Comparison of ENCODE assay signal across 7 mouse cellular contexts in the genomic region with DNA sequence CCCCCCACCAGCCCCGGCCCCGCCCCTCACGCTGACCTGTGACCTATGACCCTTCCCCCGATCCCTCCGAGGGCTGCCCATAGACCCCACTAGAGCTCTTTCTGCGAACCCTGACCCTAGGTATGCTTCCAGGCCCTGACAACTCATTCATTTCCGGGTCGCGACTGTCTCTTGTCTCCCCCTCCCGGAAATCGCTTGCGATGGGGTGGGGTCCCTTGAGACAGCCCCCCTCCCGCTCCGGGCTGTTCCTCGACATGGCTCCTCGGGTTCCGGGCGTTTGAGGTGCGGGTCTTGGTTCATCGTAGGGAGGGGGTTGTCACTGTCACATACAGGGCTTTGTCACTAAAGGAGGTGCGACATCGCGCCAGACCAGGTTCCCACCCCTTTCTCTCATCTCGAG. TPM values are rescaled to one million over a fixed set of nuclear protein-coding genes. Genes with fewer than 3 reads are reported as not detected.
DNase-seq lines count a peak whose midpoint lies in the region; ATAC-seq lines count a peak whose summit lies in the region.

No protein-coding gene starts in this region.

- DNase-seq in A20 (ENCODE audit: low read depth, low spot score) (peak; percentile 61), ES-CJ7 (ENCODE audit: low read depth, low spot score) (peak; percentile 84)
- peak; percentile 67 for DNase-seq in left cerebral cortex, postnatal 4 days

- H3K27ac ChIP-seq in embryonic facial prominence, embryonic 13.5 days: peak overlapping the region; percentile 48; the same call in 1 of the 2 replicates
- peak overlapping the region; percentile 87 for H3K27ac ChIP-seq in hindbrain, embryonic 12.5 days
- H3K27ac ChIP-seq in midbrain, embryonic 12.5 days (replicated peaks): peak overlapping the region; percentile 77
- H3K27ac ChIP-seq in stomach, embryonic 14.5 days (ENCODE audit: low read length): peak overlapping the region; percentile 58; the same call in 1 of the 2 replicates

- no peaks in the 10 kb centered on the region for H3K27me3 ChIP-seq in embryonic facial prominence, embryonic 13.5 days
- no peaks in the 10 kb centered on the region for H3K27me3 ChIP-seq in hindbrain, embryonic 12.5 days
- no peaks in the 10 kb centered on the region for H3K27me3 ChIP-seq in midbrain, embryonic 12.5 days
- no peaks in the 10 kb centered on the region for H3K27me3 ChIP-seq in stomach, embryonic 14.5 days (ENCODE audit: control insufficient read depth, insufficient read depth, low read length)

- peak overlapping the region; percentile 81 for H3K4me3 ChIP-seq in embryonic facial prominence, embryonic 13.5 days
- H3K4me3 ChIP-seq in hindbrain, embryonic 12.5 days: peak overlapping the region; percentile 90
- peak overlapping the region; percentile 84 for H3K4me3 ChIP-seq in midbrain, embryonic 12.5 days
- H3K4me3 ChIP-seq in stomach, embryonic 14.5 days (ENCODE audit: low read depth, low read length): peak overlapping the region; percentile 80

- peak overlapping the region; percentile 92 for H3K4me2 ChIP-seq in embryonic facial prominence, embryonic 13.5 days
- peak overlapping the region; percentile 90 for H3K4me2 ChIP-seq in hindbrain, embryonic 12.5 days (replicated peaks)
- peak overlapping the region; percentile 92 for H3K4me2 ChIP-seq in midbrain, embryonic 12.5 days (replicated peaks)
- H3K4me2 ChIP-seq in stomach, embryonic 14.5 days (replicated peaks; ENCODE audit: low read depth, low read length): peak overlapping the region; percentile 94

- intact Hi-C loops in left cerebral cortex, postnatal 4 days (cut with DNase I): no loop called here

- H3K4me1 ChIP-seq in embryonic facial prominence, embryonic 13.5 days: peaks cover 25% of the 10 kb centered on the region
- peaks cover 24% of the 10 kb centered on the region for H3K4me1 ChIP-seq in hindbrain, embryonic 12.5 days
- peaks cover 20% of the 10 kb centered on the region for H3K4me1 ChIP-seq in midbrain, embryonic 12.5 days
- H3K4me1 ChIP-seq in stomach, embryonic 14.5 days (ENCODE audit: control insufficient read depth, insufficient read depth, low read length): peaks cover 15% of the 10 kb centered on the region

- peak overlapping the region; percentile 82 for H3K9ac ChIP-seq in embryonic facial prominence, embryonic 13.5 days
- peak overlapping the region; percentile 84 for H3K9ac ChIP-seq in hindbrain, embryonic 12.5 days
- peak overlapping the region; percentile 76 for H3K9ac ChIP-seq in midbrain, embryonic 12.5 days (replicated peaks)
- peak overlapping the region; percentile 72 for H3K9ac ChIP-seq in stomach, embryonic 14.5 days (replicated peaks; ENCODE audit: low read depth, low read length)

- H3K36me3 ChIP-seq in embryonic facial prominence, embryonic 13.5 days: peaks cover 42% of the 10 kb centered on the region
- H3K36me3 ChIP-seq in hindbrain, embryonic 12.5 days: peaks cover 34% of the 10 kb centered on the region
- peaks cover 37% of the 10 kb centered on the region for H3K36me3 ChIP-seq in midbrain, embryonic 12.5 days
- H3K36me3 ChIP-seq in stomach, embryonic 14.5 days (ENCODE audit: control insufficient read depth, insufficient read depth, low read length): peaks cover 29% of the 10 kb centered on the region

- ATAC-seq in embryonic facial prominence, embryonic 13.5 days (ENCODE audit: insufficient number of reproducible peaks, insufficient read depth, low FRiP score, low TSS enrichment, low read depth): 0 out of 2 replicates have a peak, but pooled peaks have one; percentile 6
- ATAC-seq in hindbrain, embryonic 12.5 days (ENCODE audit: low FRiP score): peak; percentile 42
- ATAC-seq in midbrain, embryonic 12.5 days (ENCODE audit: low FRiP score, low read depth): peak; percentile 23
- 0 out of 2 replicates have a peak, but pooled peaks have one; percentile 10 for ATAC-seq in stomach, embryonic 14.5 days (ENCODE audit: insufficient number of reproducible peaks, insufficient read depth, low FRiP score, low read depth)

- WGBS in embryonic facial prominence, embryonic 13.5 days: 1% methylated on average over 23 of the region's 24 CpGs
- WGBS in hindbrain, embryonic 12.5 days: 1% methylated on average over 24 of the region's 24 CpGs
- under 1% methylated on average over 22 of the region's 24 CpGs for WGBS in midbrain, embryonic 12.5 days
- 1% methylated on average over 21 of the region's 24 CpGs for WGBS in stomach, embryonic 14.5 days

- no peaks in the 10 kb centered on the region for H3K9me3 ChIP-seq in embryonic facial prominence, embryonic 13.5 days
- H3K9me3 ChIP-seq in hindbrain, embryonic 12.5 days (replicated peaks): no peaks in the 10 kb centered on the region
- H3K9me3 ChIP-seq in midbrain, embryonic 12.5 days: no peaks in the 10 kb centered on the region
- H3K9me3 ChIP-seq in stomach, embryonic 14.5 days (ENCODE audit: control insufficient read depth, low read depth, low read length): no peaks in the 10 kb centered on the region

RNA-seq across cellular contexts. Expression of gene Dda1, which starts 0.4 kb away (rescaled TPM):
- 109 and 113 TPM in 2 replicates for polyA plus RNA-seq in embryonic facial prominence, embryonic 13.5 days (2015; fragmentation: Nextera tagmentation; extraction: Ambion mirVana)
- polyA plus RNA-seq in hindbrain, embryonic 12.5 days (2016; fragmentation: Nextera tagmentation; extraction: Ambion mirVana): 155 and 161 TPM in 2 replicates
- 100 to 1,000 TPM; 135 to 139 TPM for total RNA-seq in left cerebral cortex, postnatal 4 days (2021)
- 145 and 152 TPM in 2 replicates for polyA plus RNA-seq in midbrain, embryonic 12.5 days (2016; fragmentation: Nextera tagmentation; extraction: Ambion mirVana)
- 94.8 and 98.9 TPM in 2 replicates for polyA plus RNA-seq in stomach, embryonic 14.5 days (2014; fragmentation: Nextera tagmentation; extraction: Ambion mirVana)

RNA-seq across cellular contexts. Expression of gene Mrpl34, which starts 4.7 kb away (rescaled TPM):
- polyA plus RNA-seq in embryonic facial prominence, embryonic 13.5 days (2015; fragmentation: Nextera tagmentation; extraction: Ambion mirVana): 146 and 148 TPM in 2 replicates
- 194 and 214 TPM in 2 replicates for polyA plus RNA-seq in hindbrain, embryonic 12.5 days (2016; fragmentation: Nextera tagmentation; extraction: Ambion mirVana)
- total RNA-seq in left cerebral cortex, postnatal 4 days (2021): 10 to 100 TPM; 71.3 to 73.7 TPM
- 235 and 245 TPM in 2 replicates for polyA plus RNA-seq in midbrain, embryonic 12.5 days (2016; fragmentation: Nextera tagmentation; extraction: Ambion mirVana)
- 139 and 154 TPM in 2 replicates for polyA plus RNA-seq in stomach, embryonic 14.5 days (2014; fragmentation: Nextera tagmentation; extraction: Ambion mirVana)

RNA-seq across cellular contexts. Expression of gene Abhd8, which starts 6.0 kb away (rescaled TPM):
- polyA plus RNA-seq in embryonic facial prominence, embryonic 13.5 days (2015; fragmentation: Nextera tagmentation; extraction: Ambion mirVana): 61.4 and 69.5 TPM in 2 replicates
- 107 and 108 TPM in 2 replicates for polyA plus RNA-seq in hindbrain, embryonic 12.5 days (2016; fragmentation: Nextera tagmentation; extraction: Ambion mirVana)
- total RNA-seq in left cerebral cortex, postnatal 4 days (2021): 100 to 1,000 TPM; 113 to 121 TPM
- 109 and 111 TPM in 2 replicates for polyA plus RNA-seq in midbrain, embryonic 12.5 days (2016; fragmentation: Nextera tagmentation; extraction: Ambion mirVana)
- polyA plus RNA-seq in stomach, embryonic 14.5 days (2014; fragmentation: Nextera tagmentation; extraction: Ambion mirVana): 28.4 and 30.0 TPM in 2 replicates

RNA-seq across cellular contexts. Expression of gene Ano8, which starts 16.4 kb away (rescaled TPM):
- 2.2 and 3.0 TPM in 2 replicates for polyA plus RNA-seq in embryonic facial prominence, embryonic 13.5 days (2015; fragmentation: Nextera tagmentation; extraction: Ambion mirVana)
- 18.0 and 19.6 TPM in 2 replicates for polyA plus RNA-seq in hindbrain, embryonic 12.5 days (2016; fragmentation: Nextera tagmentation; extraction: Ambion mirVana)
- 10 to 100 TPM; 88.0 to 91.9 TPM for total RNA-seq in left cerebral cortex, postnatal 4 days (2021)
- 14.2 and 18.7 TPM in 2 replicates for polyA plus RNA-seq in midbrain, embryonic 12.5 days (2016; fragmentation: Nextera tagmentation; extraction: Ambion mirVana)
- polyA plus RNA-seq in stomach, embryonic 14.5 days (2014; fragmentation: Nextera tagmentation; extraction: Ambion mirVana): 2.3 TPM in 2 replicates

RNA-seq across cellular contexts. Expression of gene Gtpbp3, which starts 18.5 kb away (rescaled TPM):
- 22.4 and 23.5 TPM in 2 replicates for polyA plus RNA-seq in embryonic facial prominence, embryonic 13.5 days (2015; fragmentation: Nextera tagmentation; extraction: Ambion mirVana)
- 15.3 and 16.5 TPM in 2 replicates for polyA plus RNA-seq in hindbrain, embryonic 12.5 days (2016; fragmentation: Nextera tagmentation; extraction: Ambion mirVana)
- 10 to 100 TPM; 23.0 to 24.1 TPM for total RNA-seq in left cerebral cortex, postnatal 4 days (2021)
- polyA plus RNA-seq in midbrain, embryonic 12.5 days (2016; fragmentation: Nextera tagmentation; extraction: Ambion mirVana): 15.5 and 18.3 TPM in 2 replicates
- 7.1 and 7.2 TPM in 2 replicates for polyA plus RNA-seq in stomach, embryonic 14.5 days (2014; fragmentation: Nextera tagmentation; extraction: Ambion mirVana)

Comparison
In these comparisons a context has a peak if more than half of its experiments do, and no peak if none do; other contexts are left out.
1. Peak in every context shown above with its lines: DNase-seq, ATAC-seq, H3K4me3 ChIP-seq and H3K27ac ChIP-seq.